Mouse (Mus musculus) kidney, postnatal 0 days (tissue): Measurements from ENCODE around the gene Riox1. TPM values are rescaled to one million over a fixed set of nuclear protein-coding genes. Genes with fewer than 3 reads are reported as not detected.
A peak's percentile ranks its signal among the peaks of the same experiment; 100 is the strongest.

Experiments
- ATAC-seq: fragments of 200-750 bp; cut with Nextera tagmentation; replicated peaks from 2 replicates; pipeline ENCODE4 v1.8.0; 2017; ENCODE audit warnings: low read depth, moderate number of reproducible peaks, moderate TSS enrichment, moderate library complexity; ENCODE audit not compliant: low FRiP score
- DNase-seq: peaks from one replicate; pipeline ENCODE4 v3.0.0-alpha.2; 2016; ENCODE audit warnings: low spot score
- H3K27ac ChIP-seq: fragments of 300-500 bp; sonication (generic); 2 replicates; pipeline ENCODE4 v1.5.1; 2014; ENCODE audit warnings: mild to moderate bottlenecking
- H3K27me3 ChIP-seq: fragments of 300-500 bp; sonication (generic); 2 replicates; pipeline ENCODE4 v1.6.1; 2014; ENCODE audit warnings: low read length, mixed read lengths; ENCODE audit not compliant: insufficient read depth
- H3K36me3 ChIP-seq: fragments of 300-500 bp; sonication (generic); 2 replicates; pipeline ENCODE4 v1.6.1; 2014; ENCODE audit warnings: low read length, mixed read lengths; ENCODE audit not compliant: insufficient read depth
- H3K4me1 ChIP-seq: fragments of 300-500 bp; sonication (generic); replicated peaks from 2 replicates; pipeline ENCODE4 v1.6.1; 2014; ENCODE audit warnings: antibody characterized with exemption, low read length, mixed read lengths; ENCODE audit not compliant: insufficient read depth
- H3K4me2 ChIP-seq: fragments of 300-500 bp; sonication (generic); 2 replicates; pipeline ENCODE4 v1.6.1; 2014; ENCODE audit warnings: mild to moderate bottlenecking, low read length, moderate library complexity, mixed read lengths
- H3K4me3 ChIP-seq: fragments of 300-500 bp; sonication (generic); replicated peaks from 2 replicates; pipeline ENCODE4 v1.5.1; 2014; ENCODE audit warnings: low read depth, low read length
- H3K9ac ChIP-seq: fragments of 300-500 bp; sonication (generic); 2 replicates; pipeline ENCODE4 v1.6.1; 2014; ENCODE audit warnings: low read depth, low read length
- H3K9me3 ChIP-seq: fragments of 300-500 bp; sonication (generic); replicated peaks from 2 replicates; pipeline ENCODE4 v1.6.1; 2016; ENCODE audit warnings: low read length, inconsistent platforms, mixed read lengths
- CTCF ChIP-seq: IDR thresholded peaks from 2 replicates; pipeline ENCODE4 v1.5.1; 2016; ENCODE audit warnings: antibody characterized with exemption, low read depth, mild to moderate bottlenecking, moderate library complexity
- WGBS: fragments of 180-500 bp; shearing (Covaris S2); extraction: QIAGEN DNeasy Blood & Tissue Kit; methylation state at CpG from one replicate; pipeline ENCODE4 v1.1.7; 2014; 5-methylcytosine and 5-hydroxymethylcytosine counted together
- polyA plus RNA-seq: library from polyadenylated mRNA; unstranded; fragments of >200 nt; fragmentation: Nextera tagmentation; extraction: Ambion mirVana; gene quantifications from 2 replicates; pipeline ENCODE4 v1.2.1, GENCODE M21; 2015

Gene Riox1
- polyA plus RNA-seq = 12.3 and 13.0 TPM in 2 replicates

GRCm38 (mm10) chr12:83950493-83950839 lies at the start of gene Riox1:
Riox1 (plus strand) TSS chr12:83950608.
- Histone ChIP-seq H3K27me3 (no peaks in the 10 kb centered on the region), H3K4me1 (peaks cover 13% of the 10 kb centered on the region), H3K27ac (peak within 1 kb of the TSS; percentile 72), H3K36me3 (no peaks in the 10 kb centered on the region), H3K4me3 (peak within 1 kb of the TSS; percentile 59), H3K4me2 (peak within 1 kb of the TSS; percentile 86), H3K9ac (peak within 1 kb of the TSS; percentile 68), H3K9me3 (no peaks in the 10 kb centered on the region)
- no peak for TF ChIP-seq CTCF
- under 1% methylated on average over 37 of the region's 37 CpGs for WGBS
- ATAC-seq (peak; percentile 89), DNase-seq (peak; percentile 95)

GRCm38 (mm10) chr12:83910451-83910850 lies 40.0 kb upstream of the Riox1 start:
- no peak for ATAC-seq
- TF ChIP-seq CTCF = no peak
- Histone ChIP-seq H3K27me3 (no peaks in the 10 kb centered on the region), H3K36me3 (no peaks in the 10 kb centered on the region), H3K4me3 (no peak overlapping the region), H3K27ac (no peak overlapping the region), H3K9ac (no peak overlapping the region), H3K4me1 (no peaks in the 10 kb centered on the region; the same call in 1 of the 2 replicates), H3K9me3 (no peaks in the 10 kb centered on the region), H3K4me2 (no peak overlapping the region)
- DNase-seq = no peak
- WGBS = 64% methylated on average over 2 of the region's 2 CpGs

GRCm38 (mm10) chr12:83914202-83914740 lies 36.1 kb upstream of the Riox1 start:
- no peak for TF ChIP-seq CTCF
- Histone ChIP-seq H3K27ac (no peak overlapping the region), H3K9me3 (no peaks in the 10 kb centered on the region), H3K4me3 (no peak overlapping the region), H3K4me1 (peaks cover 4% of the 10 kb centered on the region; the same call in 1 of the 2 replicates), H3K27me3 (no peaks in the 10 kb centered on the region), H3K36me3 (no peaks in the 10 kb centered on the region), H3K9ac (no peak overlapping the region), H3K4me2 (no peak overlapping the region)
- DNase-seq (no peak), ATAC-seq (no peak)
- 94% methylated on average over 4 of the region's 4 CpGs for WGBS

GRCm38 (mm10) chr12:83914797-83915196 lies 35.6 kb upstream of the Riox1 start:
- H3K4me1 ChIP-seq = peaks cover 4% of the 10 kb centered on the region; the same call in 1 of the 2 replicates
- DNase-seq (no peak), ATAC-seq (no peak)
- no peak overlapping the region for H3K4me3 ChIP-seq
- no peak overlapping the region for H3K4me2 ChIP-seq
- no peak for TF ChIP-seq CTCF
- 90% methylated on average over 1 of the region's 1 CpGs for WGBS
- H3K36me3 ChIP-seq = no peaks in the 10 kb centered on the region
- H3K27me3 ChIP-seq = no peaks in the 10 kb centered on the region
- H3K9ac ChIP-seq = no peak overlapping the region
- H3K9me3 ChIP-seq = no peaks in the 10 kb centered on the region
- no peak overlapping the region for H3K27ac ChIP-seq

- ATAC-seq = no peak
- Histone ChIP-seq H3K4me1 (peaks cover 4% of the 10 kb centered on the region; the same call in 1 of the 2 replicates), H3K4me2 (no peak overlapping the region), H3K4me3 (no peak overlapping the region), H3K27ac (no peak overlapping the region), H3K27me3 (no peaks in the 10 kb centered on the region), H3K9ac (no peak overlapping the region), H3K36me3 (no peaks in the 10 kb centered on the region), H3K9me3 (no peaks in the 10 kb centered on the region)
- no peak for TF ChIP-seq CTCF
- WGBS = 58% methylated on average over 9 of the region's 9 CpGs
- DNase-seq = peak; percentile 74
Measured at GRCm38 (mm10) chr12:83916884-83917283, 33.5 kb upstream of the Riox1 start.

- no peak for ATAC-seq
- no peak for TF ChIP-seq CTCF
- H3K9ac ChIP-seq = peak overlapping the region; percentile 93
- no peaks in the 10 kb centered on the region for H3K36me3 ChIP-seq
- no peaks in the 10 kb centered on the region for H3K9me3 ChIP-seq
- DNase-seq = peak; percentile 39
- peak overlapping the region; percentile 86 for H3K4me3 ChIP-seq
- H3K27me3 ChIP-seq = no peaks in the 10 kb centered on the region
- WGBS = under 1% methylated on average over 31 of the region's 31 CpGs
- H3K27ac ChIP-seq = peak overlapping the region; percentile 94
- H3K4me1 ChIP-seq = 0 out of 2 replicates have a peak, but pooled peaks cover 4% of the 10 kb centered on the region
- H3K4me2 ChIP-seq = peak overlapping the region; percentile 92
Measured at GRCm38 (mm10) chr12:83920721-83921441, 29.5 kb upstream of the Riox1 start.
